14 mouse cellular contexts compared by ENCODE assay signal in genomic region chr7:16244067-16244466, GRCm38 (mm10). TPM values are rescaled to one million over a fixed set of nuclear protein-coding genes. Genes with fewer than 3 reads are reported as not detected.
DNase-seq lines count a peak whose midpoint lies in the region; ATAC-seq and TF ChIP-seq lines count a peak whose summit lies in the region.
"Had no signal": no experiment of that assay in that cellular context is flagged by ENCODE, and none has a peak within 500 bp of the region (broad histone marks: within the 10 kb centered on the region; RNA-seq: fewer than 3 reads in every experiment).

Gene C5ar2 (minus strand): TSS chr7:16244154.

- no peak within 1 kb of the TSS for H3K27ac ChIP-seq in lung, embryonic 16.5 days (ENCODE audit: low read length)
- no peak within 1 kb of the TSS for H3K27ac ChIP-seq in intestine, postnatal 0 days (ENCODE audit: low read depth, low read length)
- H3K27ac ChIP-seq: embryonic facial prominence, embryonic 13.5 days; midbrain, embryonic 12.5 days; neural tube, embryonic 15.5 days had no signal

- H3K9me3 ChIP-seq in lung, embryonic 16.5 days (ENCODE audit: control insufficient read depth, low read length) = no peaks in the 10 kb centered on the region
- H3K9me3 ChIP-seq in intestine, postnatal 0 days (ENCODE audit: control insufficient read depth) = no peaks in the 10 kb centered on the region
- H3K9me3 ChIP-seq: embryonic facial prominence, embryonic 13.5 days; midbrain, embryonic 12.5 days; neural tube, embryonic 15.5 days had no signal

- H3K36me3 ChIP-seq in lung, embryonic 16.5 days (ENCODE audit: control insufficient read depth, insufficient read depth, low read length) = no peaks in the 10 kb centered on the region
- no peaks in the 10 kb centered on the region for H3K36me3 ChIP-seq in intestine, postnatal 0 days (ENCODE audit: control insufficient read depth, insufficient read depth)
- H3K36me3 ChIP-seq: embryonic facial prominence, embryonic 13.5 days; midbrain, embryonic 12.5 days; neural tube, embryonic 15.5 days had no signal

- no peak for TF ChIP-seq CTCF in intestine, postnatal 0 days (IDR thresholded peaks at IDR 0.05; ENCODE audit: low read depth)

- DNase-seq in heart, adult 11 months = peak; percentile 97
- DNase-seq in heart, postnatal 25 days (ENCODE audit: low spot score) = no peak
- DNase-seq in left cerebral cortex, postnatal 25 days (ENCODE audit: low spot score in 2 of 2) = peak; percentile 12 to 28
- DNase-seq in left cerebral cortex, postnatal 4 days = no peak
- peak; percentile 82 for DNase-seq in yolk sac, embryonic 10.5 days (ENCODE audit: low spot score)
- no peak for DNase-seq in thymus, postnatal 4 days
- DNase-seq: B cell, adult 2 months had no signal

- intact Hi-C loops in heart, postnatal 25 days (cut with DNase I) = no loop called here
- intact Hi-C loops in left cerebral cortex, postnatal 25 days (cut with DNase I) = no loop called here
- intact Hi-C loops in left cerebral cortex, postnatal 4 days (cut with DNase I) = no loop called here

- H3K4me1 ChIP-seq in lung, embryonic 16.5 days (replicated peaks; ENCODE audit: control insufficient read depth, insufficient read depth, low read length) = 0 out of 2 replicates have a peak, but pooled peaks cover 2% of the 10 kb centered on the region
- H3K4me1 ChIP-seq in intestine, postnatal 0 days (replicated peaks; ENCODE audit: control insufficient read depth, insufficient read depth, low read length) = no peaks in the 10 kb centered on the region
- H3K4me1 ChIP-seq: midbrain, embryonic 12.5 days; neural tube, embryonic 15.5 days had no signal

- H3K4me2 ChIP-seq in lung, embryonic 16.5 days (ENCODE audit: low read depth, low read length) = no peak within 1 kb of the TSS
- no peak within 1 kb of the TSS for H3K4me2 ChIP-seq in intestine, postnatal 0 days (replicated peaks; ENCODE audit: low read depth)
- H3K4me2 ChIP-seq: embryonic facial prominence, embryonic 13.5 days; midbrain, embryonic 12.5 days; neural tube, embryonic 15.5 days had no signal

- 43% methylated on average over 5 of the region's 5 CpGs for WGBS in lung, embryonic 16.5 days
- WGBS in intestine, postnatal 0 days = 57% methylated on average over 5 of the region's 5 CpGs

- H3K27me3 ChIP-seq in lung, embryonic 16.5 days (ENCODE audit: control insufficient read depth, insufficient read depth, low read depth, low read length) = no peaks in the 10 kb centered on the region
- H3K27me3 ChIP-seq in intestine, postnatal 0 days (replicated peaks; ENCODE audit: control insufficient read depth, insufficient read depth, low read length) = no peaks in the 10 kb centered on the region
- H3K27me3 ChIP-seq: embryonic facial prominence, embryonic 13.5 days; midbrain, embryonic 12.5 days; neural tube, embryonic 15.5 days; Patski had no signal

- no peak within 1 kb of the TSS for H3K4me3 ChIP-seq in lung, embryonic 16.5 days (ENCODE audit: low read length)
- no peak within 1 kb of the TSS for H3K4me3 ChIP-seq in intestine, postnatal 0 days (ENCODE audit: low read depth, low read length)
- H3K4me3 ChIP-seq: embryonic facial prominence, embryonic 13.5 days; midbrain, embryonic 12.5 days; neural tube, embryonic 15.5 days had no signal

- H3K9ac ChIP-seq in lung, embryonic 16.5 days (ENCODE audit: low read length) = no peak within 1 kb of the TSS
- H3K9ac ChIP-seq in intestine, postnatal 0 days (ENCODE audit: low read depth, low read length) = no peak within 1 kb of the TSS
- H3K9ac ChIP-seq: embryonic facial prominence, embryonic 13.5 days; midbrain, embryonic 12.5 days; neural tube, embryonic 15.5 days had no signal

- peak; percentile 66 for ATAC-seq in lung, embryonic 16.5 days (ENCODE audit: low read depth)
- ATAC-seq in intestine, postnatal 0 days = no peak
- ATAC-seq: inflammation-experienced regulatory T-cells, adult 6 months; Patski had no signal

RNA-seq across cellular contexts. Expression of gene C5ar2, which starts in this region (rescaled TPM):
- total RNA-seq in heart, postnatal 25 days (2021) = 1 to 10 TPM; 1.4 to 1.9 TPM
- total RNA-seq in left cerebral cortex, postnatal 25 days (2021) = under 1 TPM; 0.71 to 0.87 TPM
- under 1 TPM; 0.14 to 0.30 TPM for total RNA-seq in left cerebral cortex, postnatal 4 days (2021)
- 0.44 and 0.53 TPM in 2 replicates for polyA plus RNA-seq in lung, embryonic 16.5 days (2015; fragmentation: Nextera tagmentation; extraction: Ambion mirVana)
- 0.16 and 0.26 TPM in 2 replicates for polyA plus RNA-seq in intestine, postnatal 0 days (2015; fragmentation: Nextera tagmentation; extraction: Ambion mirVana)
- polyA plus RNA-seq: Patski had no signal

Comparison
In these comparisons a context has a peak if more than half of its experiments do, and no peak if none do; other contexts are left out.
1. DNase-seq: peak in heart, adult 11 months (single experiment) and yolk sac, embryonic 10.5 days (single experiment); none in heart, postnatal 25 days (single experiment), left cerebral cortex, postnatal 4 days (single experiment) and thymus, postnatal 4 days (single experiment).
2. Peak in DNase-seq in left cerebral cortex, postnatal 25 days; RNA of the gene not detected or under 1 TPM.
3. Peak in ATAC-seq in lung, embryonic 16.5 days; RNA of the gene not detected or under 1 TPM.